Mouse (Mus musculus) lung, embryonic 14.5 days (tissue): ENCODE measurements around the gene Naa38. TPM values are rescaled to one million over a fixed set of nuclear protein-coding genes. Genes with fewer than 3 reads are reported as not detected.
"Not testable (repeated sequence)": the region's sequence is repeated elsewhere in the genome, so short reads cannot be mapped to it uniquely, and the experiment has no call there.

Experiments
- ATAC-seq: fragments of 200-750 bp; cut with Nextera tagmentation; 2 replicates; pipeline ENCODE4 v1.8.0; 2017; ENCODE audit warnings: mild to moderate bottlenecking, moderate TSS enrichment, moderate library complexity; ENCODE audit not compliant: insufficient read depth
- DNase-seq: peaks from one replicate; pipeline ENCODE4 v3.0.0-alpha.2; 2015
- H3K27ac ChIP-seq: fragments of 300-500 bp; sonication (generic); 2 replicates; pipeline ENCODE4 v1.5.1; 2014; ENCODE audit warnings: low read depth, mild to moderate bottlenecking, moderate library complexity
- H3K27me3 ChIP-seq: fragments of 300-500 bp; sonication (generic); 2 replicates; pipeline ENCODE4 v1.6.1; 2014; ENCODE audit warnings: low read length, control low read depth; ENCODE audit not compliant: insufficient read depth
- H3K36me3 ChIP-seq: fragments of 300-500 bp; sonication (generic); 2 replicates; pipeline ENCODE4 v1.6.1; 2014; ENCODE audit warnings: control low read depth; ENCODE audit not compliant: insufficient read depth
- H3K4me1 ChIP-seq: fragments of 300-500 bp; sonication (generic); 2 replicates; pipeline ENCODE4 v1.6.1; 2014; ENCODE audit warnings: antibody characterized with exemption, control low read depth; ENCODE audit not compliant: insufficient read depth
- H3K4me2 ChIP-seq: fragments of 300-500 bp; sonication (generic); 2 replicates; pipeline ENCODE4 v1.6.1; 2014; ENCODE audit warnings: mild to moderate bottlenecking
- H3K4me3 ChIP-seq: fragments of 300-500 bp; sonication (generic); 2 replicates; pipeline ENCODE4 v1.5.1; 2014; ENCODE audit warnings: low read depth, low read length
- H3K9ac ChIP-seq: fragments of 300-500 bp; sonication (generic); 2 replicates; pipeline ENCODE4 v1.6.1; 2014
- H3K9me3 ChIP-seq: fragments of 300-500 bp; sonication (generic); 2 replicates; pipeline ENCODE4 v1.6.1; 2016; ENCODE audit warnings: low read depth, low read length, control low read depth
- CTCF ChIP-seq: IDR thresholded peaks from 2 replicates; pipeline ENCODE4 v1.5.1; 2016; ENCODE audit warnings: antibody characterized with exemption, low read depth
- WGBS: fragments of 180-500 bp; shearing (Covaris S2); extraction: QIAGEN DNeasy Blood & Tissue Kit; methylation state at CpG from one replicate; pipeline ENCODE4 v1.1.7; 2014; 5-methylcytosine and 5-hydroxymethylcytosine counted together
- polyA plus RNA-seq: library from polyadenylated mRNA; unstranded; fragments of >200 nt; fragmentation: Nextera tagmentation; extraction: Ambion mirVana; gene quantifications from 2 replicates; pipeline ENCODE4 v1.2.1, GENCODE M21; 2014

Gene Naa38
- polyA plus RNA-seq, 1 experiment from 2014 or later, result 169 TPM

GRCm38 (mm10) chr11:69386758-69387157, 8.5 kb upstream of the Naa38 start:
- H3K9me3 ChIP-seq, result no peaks in the 10 kb centered on the region

GRCm38 (mm10) chr11:69388680-69389079, 6.6 kb upstream of the Naa38 start:
- Histone ChIP-seq H3K27me3 (no peaks in the 10 kb centered on the region), H3K4me3 (no peak overlapping the region), H3K27ac (no peak overlapping the region), H3K36me3 (peaks cover 3% of the 10 kb centered on the region; the same call in 1 of the 2 replicates), H3K9ac (no peak overlapping the region), H3K4me2 (no peak overlapping the region), H3K4me1 (no peaks in the 10 kb centered on the region), H3K9me3 (no peaks in the 10 kb centered on the region)
- TF ChIP-seq CTCF, result no peak
- WGBS, result 94% methylated on average over 4 of the region's 4 CpGs
- ATAC-seq (no peak), DNase-seq (no peak)

More at GRCm38 (mm10) chr11:69386758-69387157, 8.5 kb upstream of the Naa38 start:
- Histone ChIP-seq H3K4me1 (no peaks in the 10 kb centered on the region), H3K27me3 (no peaks in the 10 kb centered on the region), H3K36me3 (peaks cover 6% of the 10 kb centered on the region; the same call in 1 of the 2 replicates), H3K4me3 (no peak overlapping the region), H3K9ac (no peak overlapping the region), H3K27ac (no peak overlapping the region), H3K4me2 (no peak overlapping the region)
- DNase-seq, result no peak
- WGBS, result 57% methylated on average over 7 of the region's 7 CpGs
- ATAC-seq, result no peak
- peak; percentile 43 for TF ChIP-seq CTCF

DNA sequence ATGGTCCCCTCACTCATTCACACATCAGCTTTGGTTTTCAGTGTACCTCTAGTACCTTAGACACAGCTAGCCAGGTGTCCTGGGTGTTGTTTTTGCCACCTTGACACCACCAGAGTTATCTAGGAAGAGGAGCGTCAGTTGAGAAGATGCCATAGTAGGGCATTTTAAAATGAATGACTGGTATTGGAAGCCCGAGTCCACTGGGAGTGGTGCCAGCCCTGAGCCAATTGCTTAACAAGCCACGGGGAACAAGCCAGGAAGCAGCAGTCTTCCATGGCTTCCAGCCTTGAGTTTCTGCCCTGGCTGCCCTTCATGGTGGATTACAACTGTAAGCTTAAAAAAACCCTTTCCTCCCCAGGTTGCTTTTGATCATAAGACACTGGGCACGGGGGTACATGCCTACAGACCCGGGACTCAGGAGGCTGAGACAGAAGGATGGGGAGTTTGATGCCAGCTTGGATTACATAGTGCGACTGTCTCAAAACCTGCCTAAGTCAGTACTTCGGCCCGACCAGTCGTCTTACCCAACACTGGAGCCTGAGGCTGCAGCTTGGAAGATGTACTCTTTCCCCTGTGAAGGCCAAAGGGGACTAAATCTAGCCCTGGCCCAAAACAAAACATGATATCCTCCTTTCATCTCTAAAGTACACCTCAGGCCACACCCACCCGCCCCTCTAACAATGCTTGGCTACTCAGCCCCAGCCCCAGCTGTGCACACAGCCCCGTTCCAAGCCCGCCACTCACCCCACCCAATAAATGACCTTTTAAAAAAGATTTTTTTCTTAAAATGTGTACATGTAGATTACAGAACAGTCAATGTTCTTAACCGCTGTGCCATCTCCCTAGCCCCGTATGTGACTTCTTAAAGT, 5.5 kb upstream of the Naa38 start:
- Histone ChIP-seq H3K27me3 (no peaks in the 10 kb centered on the region), H3K9me3 (no peaks in the 10 kb centered on the region), H3K4me1 (no peaks in the 10 kb centered on the region), H3K9ac (no peak overlapping the region), H3K36me3 (no peaks in the 10 kb centered on the region), H3K4me3 (no peak overlapping the region), H3K27ac (no peak overlapping the region), H3K4me2 (no peak overlapping the region)
- WGBS, result 63% methylated on average over 14 of the region's 14 CpGs
- TF ChIP-seq CTCF, result no peak
- ATAC-seq (peak; percentile 13; the same call in 1 of the 2 replicates), DNase-seq (no peak)

DNA sequence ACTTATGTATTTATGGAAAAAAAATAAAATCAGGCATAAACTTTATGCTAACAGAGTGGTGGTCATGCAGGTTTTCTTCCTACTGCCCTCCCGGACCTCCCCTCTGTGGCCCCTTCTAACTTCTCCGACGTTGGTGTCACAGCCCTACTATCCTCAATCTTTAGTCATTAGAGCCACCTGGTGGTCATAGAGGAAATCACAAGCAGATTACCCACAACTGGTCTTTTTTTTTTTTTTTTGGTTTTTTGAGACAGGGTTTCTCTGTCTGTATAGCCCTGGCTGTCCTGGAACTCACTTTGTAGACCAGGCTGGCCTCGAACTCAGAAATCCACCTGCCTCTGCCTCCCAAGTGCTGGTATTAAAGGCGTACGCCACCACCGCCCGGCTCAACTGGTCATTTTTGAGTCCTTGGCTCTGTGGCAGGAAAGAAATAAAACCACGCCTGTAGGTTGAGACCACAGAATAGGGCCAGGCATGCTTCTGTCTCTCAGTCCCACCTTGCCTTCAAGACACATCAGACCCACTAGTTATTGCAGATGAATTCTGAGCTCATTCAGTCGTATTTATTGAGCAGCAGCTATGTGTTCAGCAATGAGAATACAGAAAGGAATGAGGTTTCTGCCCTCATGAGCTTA, 4.8 kb upstream of the Naa38 start:
- H3K4me2 ChIP-seq, result no peak overlapping the region
- 47% methylated on average over 10 of the region's 10 CpGs for WGBS
- ATAC-seq, result peak; percentile 32; the same call in 1 of the 2 replicates

DNA sequence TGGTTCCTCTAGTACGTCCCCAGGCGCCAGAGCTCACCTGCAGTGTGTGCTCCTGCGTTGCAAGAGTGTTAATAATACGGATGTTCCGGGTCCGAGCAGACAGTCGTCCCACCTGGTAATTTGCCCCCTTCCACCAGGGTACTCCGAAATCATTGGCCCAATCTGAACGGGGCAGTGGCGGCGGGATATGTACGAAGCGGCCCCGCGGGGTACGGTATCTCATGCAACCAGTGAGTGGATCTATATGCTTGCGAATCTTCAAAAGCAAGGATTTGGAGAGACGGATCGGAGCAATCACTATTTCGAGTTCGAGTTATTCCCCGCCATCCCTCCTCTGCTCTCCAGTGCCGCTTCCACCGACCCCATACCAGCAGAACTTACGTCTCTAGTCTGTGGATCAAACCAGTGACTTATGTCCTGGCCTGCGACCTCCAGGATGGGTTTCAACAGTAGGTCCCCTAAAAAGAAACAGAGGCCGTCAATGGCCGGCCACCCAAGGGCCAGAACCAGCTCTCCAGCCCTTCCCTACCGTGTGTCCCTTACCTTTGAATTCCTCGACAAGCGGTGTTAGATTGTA, 608 bp upstream of the Naa38 start:
- Histone ChIP-seq H3K4me2 (peak overlapping the region; percentile 78), H3K9ac (peak overlapping the region; percentile 86), H3K36me3 (peaks cover 11% of the 10 kb centered on the region), H3K4me3 (peak overlapping the region; percentile 66), H3K27ac (peak overlapping the region; percentile 67)
- not testable (repeated sequence) for DNase-seq, H3K27me3 ChIP-seq, H3K4me1 ChIP-seq, H3K9me3 ChIP-seq, ATAC-seq
- under 1% methylated on average over 31 of the region's 31 CpGs for WGBS

More for the DNA sequence above, 4.8 kb upstream of the Naa38 start:
- Histone ChIP-seq H3K9me3 (no peaks in the 10 kb centered on the region), H3K27me3 (no peaks in the 10 kb centered on the region), H3K9ac (no peak overlapping the region), H3K36me3 (no peaks in the 10 kb centered on the region), H3K27ac (no peak overlapping the region), H3K4me3 (no peak overlapping the region), H3K4me1 (no peaks in the 10 kb centered on the region)
- peak; percentile 95 for DNase-seq
- TF ChIP-seq CTCF, result peak; percentile 81

DNA sequence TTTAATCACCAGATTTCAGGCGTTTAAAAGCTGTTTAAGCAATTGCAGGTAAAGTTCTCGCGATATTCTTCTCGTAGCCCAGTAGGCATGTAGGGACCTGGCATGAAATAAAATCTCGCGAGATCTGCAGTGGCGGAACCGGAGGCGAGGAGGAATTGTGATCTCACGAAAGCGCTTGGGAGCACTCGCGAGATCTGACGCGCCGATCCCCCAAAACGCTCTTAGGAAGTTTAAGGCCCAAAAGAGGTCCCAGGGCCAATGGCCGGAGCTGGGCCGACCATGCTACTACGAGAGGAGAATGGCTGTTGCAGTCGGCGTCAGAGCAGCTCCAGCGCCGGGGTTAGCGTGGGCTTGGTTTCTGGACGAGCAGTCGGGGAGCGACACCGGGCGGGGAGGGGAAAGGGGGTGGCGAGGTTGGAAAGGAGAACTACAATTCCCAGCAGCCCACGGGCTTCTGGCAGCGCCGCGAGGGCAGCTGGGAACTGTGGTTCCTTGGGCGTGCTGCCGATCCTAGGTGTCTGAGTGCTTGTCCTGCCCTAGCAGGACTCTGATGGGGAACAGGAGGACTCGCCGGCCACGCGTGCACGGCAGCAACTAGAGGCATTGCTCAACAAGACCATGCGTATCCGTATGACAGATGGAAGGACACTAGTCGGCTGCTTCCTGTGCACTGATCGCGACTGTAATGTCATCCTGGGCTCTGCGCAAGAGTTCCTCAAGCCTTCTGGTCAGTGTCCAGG, 517 bp downstream of the Naa38 start:
- Histone ChIP-seq H3K27ac (peak overlapping the region; percentile 97), H3K4me1 (peaks cover 2% of the 10 kb centered on the region), H3K36me3 (peaks cover 22% of the 10 kb centered on the region), H3K27me3 (no peaks in the 10 kb centered on the region), H3K4me2 (peak overlapping the region; percentile 78), H3K9me3 (no peaks in the 10 kb centered on the region), H3K4me3 (peak overlapping the region; percentile 66), H3K9ac (peak overlapping the region; percentile 86)
- DNase-seq (peak; percentile 100), ATAC-seq (peak; percentile 81)
- WGBS, result under 1% methylated on average over 48 of the region's 48 CpGs
- TF ChIP-seq CTCF, result no peak
